Mouse (Mus musculus): ENCODE measurements around the gene Slc6a14. TPM values are rescaled to one million over a fixed set of nuclear protein-coding genes. Genes with fewer than 3 reads are reported as not detected.

Slc6a14 gene
- total RNA-seq (2021): not detected

GRCm38 (mm10) chrX:21714829-21715228, at the start of gene Slc6a14:
TSS of gene Slc6a14 (plus strand) at chrX:21714896.
- no peak for DNase-seq (ENCODE audit: low spot score in 2 of 2)
- intact Hi-C loops (cut with DNase I): no loop called here

DNA sequence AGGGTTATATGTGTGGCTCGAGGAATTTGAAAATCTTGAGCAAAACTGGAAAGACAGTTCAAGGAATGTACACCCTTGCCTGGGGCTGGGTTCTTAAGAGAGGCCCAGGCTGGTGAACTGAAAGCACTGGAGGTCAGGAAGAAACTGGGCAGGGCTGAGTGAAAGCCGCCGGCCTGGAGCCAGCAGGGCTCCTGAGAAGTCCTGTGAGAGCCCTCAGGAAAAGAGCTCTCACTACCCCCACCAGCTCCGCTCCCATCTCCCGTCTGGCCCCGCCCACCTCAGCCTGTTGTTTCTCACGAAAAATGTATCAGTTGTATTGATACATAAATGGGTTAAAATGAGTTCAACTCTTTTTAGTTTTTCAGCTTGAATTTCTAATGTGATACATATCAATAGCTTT, 43.8 kb upstream of the Slc6a14 start:
- DNase-seq (ENCODE audit: low spot score in 2 of 2): no peak
- intact Hi-C loops (cut with DNase I): no loop called here

GRCm38 (mm10) chrX:21695220-21695619, 19.5 kb upstream of the Slc6a14 start:
- intact Hi-C loops (cut with DNase I): no loop called here
- no peak for DNase-seq (ENCODE audit: low spot score in 2 of 2)

DNA sequence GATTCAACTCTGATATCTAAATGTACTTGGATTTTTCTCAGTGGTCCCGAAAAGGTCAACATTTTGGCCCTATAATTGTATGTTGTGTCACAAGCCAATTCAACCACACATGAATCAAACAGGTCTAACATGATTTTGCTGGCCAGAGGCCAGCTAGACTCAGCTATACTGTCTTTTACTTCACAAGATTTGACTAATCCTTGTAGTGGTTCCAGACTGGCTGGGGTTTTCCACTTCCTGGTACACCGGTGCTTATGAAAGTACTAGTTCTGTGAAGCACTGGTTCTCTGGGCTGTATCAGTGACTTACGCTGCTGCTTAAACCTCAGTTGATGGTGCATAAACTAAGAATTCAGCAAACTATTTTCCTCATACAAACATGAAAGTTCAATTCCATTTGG, 19.0 kb upstream of the Slc6a14 start:
- no peak for DNase-seq (ENCODE audit: low spot score in 2 of 2)
- intact Hi-C loops (cut with DNase I): no loop called here

DNA sequence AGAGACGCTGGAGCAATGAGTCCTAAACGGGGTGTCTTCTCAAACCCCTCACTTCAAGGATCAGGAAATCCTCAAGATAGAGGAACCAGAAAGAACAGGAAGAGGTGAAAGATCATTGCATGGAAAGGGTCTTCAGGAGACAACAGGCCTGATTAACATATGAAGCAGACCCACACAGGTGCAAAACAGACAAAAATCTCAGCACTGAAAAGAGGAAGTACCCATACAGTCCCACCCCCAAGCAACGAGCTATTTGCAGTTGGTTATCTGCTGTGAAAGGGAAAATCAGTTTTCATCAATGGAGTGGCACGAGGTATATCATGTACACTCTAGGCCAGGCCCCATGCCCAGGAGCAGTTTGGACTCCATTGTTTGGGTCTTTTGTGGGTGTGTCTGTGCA, 13.1 kb upstream of the Slc6a14 start:
- DNase-seq (ENCODE audit: low spot score in 2 of 2): no peak
- intact Hi-C loops (cut with DNase I): no loop called here

GRCm38 (mm10) chrX:21704470-21704869, 10.2 kb upstream of the Slc6a14 start:
- DNase-seq (ENCODE audit: low spot score in 2 of 2): no peak
- intact Hi-C loops (cut with DNase I): no loop called here

DNA sequence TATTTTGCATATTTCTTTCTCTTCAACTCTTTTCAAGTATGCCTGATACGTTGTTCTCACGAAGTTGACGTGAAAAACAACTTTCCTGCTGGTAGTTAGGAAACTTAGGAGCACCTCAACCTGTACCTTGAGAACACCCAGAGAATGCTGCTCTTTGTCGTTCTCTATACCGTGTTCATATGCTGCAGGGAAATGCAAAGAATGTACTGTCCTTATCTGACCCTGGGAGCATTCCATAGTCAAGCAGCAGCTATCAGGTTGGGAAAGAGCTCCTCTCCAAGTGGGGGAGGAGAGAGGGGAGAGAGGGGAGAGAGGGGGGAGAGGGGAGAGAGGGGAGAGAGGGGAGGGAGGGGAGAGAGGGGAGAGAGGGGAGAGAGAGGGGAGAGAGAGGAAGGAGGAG, 597 bp downstream of the Slc6a14 start:
- intact Hi-C loops (cut with DNase I): no loop called here
- DNase-seq (ENCODE audit: low spot score in 2 of 2): no peak

GRCm38 (mm10) chrX:21716885-21717284, 2.2 kb downstream of the Slc6a14 start:
- DNase-seq (ENCODE audit: low spot score in 2 of 2): no peak
- intact Hi-C loops (cut with DNase I): no loop called here

- no peak for DNase-seq (ENCODE audit: low spot score in 2 of 2)
- intact Hi-C loops (cut with DNase I): no loop called here
Measured at GRCm38 (mm10) chrX:21744997-21745396, 30.3 kb downstream of the Slc6a14 start, which contains the start of gene Gm28269. TSS of gene Gm28269 (minus strand) at chrX:21745097.

Other genes starting within 250 kb of the Slc6a14 start
- under 1 TPM; 0.34 to 0.49 TPM for gene Agtr2, start 230.4 kb upstream of the Slc6a14 start, total RNA-seq (2021)
- gene Gm28269, start 30.2 kb downstream of the Slc6a14 start, total RNA-seq (2021): not detected